Mouse (Mus musculus) lung, postnatal 0 days (tissue): Measurements from ENCODE around the gene Macf1.

Source experiments
- CTCF ChIP-seq: IDR thresholded peaks from 2 replicates; pipeline ENCODE4 v1.5.1; 2016; ENCODE audit warnings: antibody characterized with exemption, mild to moderate bottlenecking
- EP300 ChIP-seq: IDR thresholded peaks from 2 replicates; pipeline ENCODE4 v1.6.1; 2016; ENCODE audit warnings: antibody characterized with exemption, mild to moderate bottlenecking, control low read depth

GRCm38 (mm10) chr4:123670598-123670997 lies 13.6 kb downstream of the Macf1 start:
- TF ChIP-seq CTCF (no peak), EP300 (no peak)
